Mouse (Mus musculus): ENCODE measurements around the gene Cys1. TPM values are rescaled to one million over a fixed set of nuclear protein-coding genes. Genes with fewer than 3 reads are reported as not detected.

Cys1 gene
- total and polyA plus RNA-seq, 3 experiments: not detected

DNA sequence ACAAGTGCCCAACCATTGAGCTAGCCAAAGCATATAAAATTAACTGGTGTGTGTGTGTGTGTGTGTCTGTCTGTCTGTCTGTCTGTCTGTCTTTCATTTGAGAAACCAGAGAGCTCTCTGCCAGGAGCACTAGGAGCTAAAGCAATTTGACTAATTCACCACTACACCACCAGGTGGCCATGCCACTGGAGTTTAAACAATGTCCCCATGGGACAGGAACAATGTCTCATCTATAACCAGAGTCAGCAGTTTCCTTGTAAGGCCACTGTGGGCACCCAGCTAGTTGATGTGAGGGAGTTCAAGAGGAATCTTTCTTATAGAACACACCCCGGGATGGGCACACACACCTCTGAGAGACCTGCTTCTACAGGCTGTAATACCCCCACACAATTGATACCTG, 51.4 kb downstream of the Cys1 start:
- peak; percentile 76 for DNase-seq (ENCODE audit: low spot score)

DNA sequence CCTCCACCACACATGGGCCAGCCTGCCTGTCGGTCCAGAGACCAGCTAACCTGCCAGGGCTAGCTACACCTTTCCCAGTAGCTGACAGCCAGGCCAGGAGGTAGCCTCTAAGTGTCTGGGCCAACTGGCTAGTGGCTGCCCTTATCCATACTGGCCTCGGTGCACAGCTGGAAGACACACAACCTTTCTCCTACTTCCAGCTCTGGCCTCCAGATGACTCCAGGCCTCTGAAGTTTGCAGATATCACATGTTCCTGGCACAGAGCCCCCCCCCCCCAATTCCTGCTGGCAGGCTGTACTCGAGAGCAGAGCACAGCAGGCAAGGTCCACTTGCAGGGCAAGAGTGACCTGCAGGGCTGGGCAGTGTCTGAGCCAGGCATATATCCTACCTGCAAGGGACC, 54.4 kb downstream of the Cys1 start:
- Histone ChIP-seq H3K9me3 (replicated peaks) (no peaks in the 10 kb centered on the region), H3K4me3 (ENCODE audit: low read depth, low read length) (no peak overlapping the region), H3K27me3 (ENCODE audit: insufficient read depth, low read length) (peaks cover 17% of the 10 kb centered on the region), H3K4me1 (ENCODE audit: insufficient read depth, low read depth, low read length) (peaks cover 41% of the 10 kb centered on the region), H3K36me3 (replicated peaks) (no peaks in the 10 kb centered on the region)
- ATAC-seq (ENCODE audit: extremely low read depth, insufficient number of reproducible peaks, low FRiP score, poor library complexity, severe bottlenecking) (no peak), DNase-seq (ENCODE audit: low spot score) (no peak)
- TF ChIP-seq TAL1 (conservative IDR thresholded peaks at IDR 0.05; ENCODE audit: low read depth, low read length) (no peak), CTCF (IDR thresholded peaks at IDR 0.05; ENCODE audit: low read depth, low read length) (no peak), POLR2AphosphoS5 (IDR thresholded peaks at IDR 0.05; ENCODE audit: insufficient replicate concordance, low read depth, low read length) (no peak), GATA1 (IDR thresholded peaks at IDR 0.05; ENCODE audit: borderline replicate concordance, low read length) (no peak), GATA2 (IDR thresholded peaks at IDR 0.05; ENCODE audit: borderline replicate concordance, low read depth, low read length) (no peak)

More for the DNA sequence above, 51.4 kb downstream of the Cys1 start:
- peaks cover 57% of the 10 kb centered on the region for H3K4me1 ChIP-seq (ENCODE audit: insufficient read depth, low read depth, low read length)
- peaks cover 2% of the 10 kb centered on the region; the same call in 1 of the 2 replicates for H3K27me3 ChIP-seq (ENCODE audit: insufficient read depth, low read length)
- TF ChIP-seq GATA1 (IDR thresholded peaks at IDR 0.05; ENCODE audit: borderline replicate concordance, low read length) (no peak), CTCF (IDR thresholded peaks at IDR 0.05; ENCODE audit: low read depth, low read length) (peak; percentile 27; the same call in 1 of the 2 replicates)
- no peak overlapping the region for H3K4me3 ChIP-seq (ENCODE audit: low read depth, low read length)
- no peaks in the 10 kb centered on the region for H3K36me3 ChIP-seq (replicated peaks)
- no peaks in the 10 kb centered on the region for H3K9me3 ChIP-seq (replicated peaks)
- ATAC-seq (ENCODE audit: extremely low read depth, insufficient number of reproducible peaks, low FRiP score, poor library complexity, severe bottlenecking): peak; percentile 71

DNA sequence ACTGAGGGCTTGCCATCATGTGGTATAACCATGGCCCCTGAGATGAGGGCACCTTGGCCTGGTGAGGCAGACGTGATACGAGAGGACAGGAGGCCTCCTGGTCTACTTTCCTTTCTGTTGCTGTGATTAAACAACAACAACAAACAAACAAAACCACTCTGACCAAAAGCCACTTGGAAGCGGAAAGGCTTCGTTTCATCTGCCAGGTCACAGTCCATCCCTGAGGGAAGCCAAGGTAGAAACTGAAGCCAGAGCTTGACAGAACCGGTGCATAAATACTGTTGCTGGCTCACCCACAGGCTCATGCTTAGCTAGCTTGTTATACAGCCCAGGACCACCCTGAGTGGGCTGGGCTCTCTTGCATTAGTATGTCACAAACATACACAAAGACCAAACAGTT, 55.2 kb downstream of the Cys1 start:
- Histone ChIP-seq H3K27me3 (ENCODE audit: insufficient read depth, low read length) (peaks cover 17% of the 10 kb centered on the region), H3K4me1 (ENCODE audit: insufficient read depth, low read depth, low read length) (peaks cover 35% of the 10 kb centered on the region), H3K4me3 (ENCODE audit: low read depth, low read length) (no peak overlapping the region), H3K36me3 (replicated peaks) (no peaks in the 10 kb centered on the region), H3K9me3 (replicated peaks) (no peaks in the 10 kb centered on the region)
- no peak for DNase-seq (ENCODE audit: low spot score)
- no peak for TF ChIP-seq CTCF (IDR thresholded peaks at IDR 0.05; ENCODE audit: low read depth, low read length)
- no peak for TF ChIP-seq GATA2 (IDR thresholded peaks at IDR 0.05; ENCODE audit: borderline replicate concordance, low read depth, low read length)
- TF ChIP-seq POLR2AphosphoS5 (IDR thresholded peaks at IDR 0.05; ENCODE audit: insufficient replicate concordance, low read depth, low read length): no peak
- TF ChIP-seq GATA1 (IDR thresholded peaks at IDR 0.05; ENCODE audit: borderline replicate concordance, low read length): no peak
- TF ChIP-seq TAL1 (conservative IDR thresholded peaks at IDR 0.05; ENCODE audit: low read depth, low read length): no peak
- ATAC-seq (ENCODE audit: extremely low read depth, insufficient number of reproducible peaks, low FRiP score, poor library complexity, severe bottlenecking): no peak

- Histone ChIP-seq H3K27me3 (ENCODE audit: insufficient read depth, low read length) (peaks cover 17% of the 10 kb centered on the region), H3K4me3 (ENCODE audit: low read depth, low read length) (no peak overlapping the region), H3K4me1 (ENCODE audit: insufficient read depth, low read depth, low read length) (peaks cover 15% of the 10 kb centered on the region), H3K36me3 (replicated peaks) (no peaks in the 10 kb centered on the region), H3K9me3 (replicated peaks) (no peaks in the 10 kb centered on the region)
- DNase-seq (ENCODE audit: low spot score) (no peak), ATAC-seq (ENCODE audit: extremely low read depth, insufficient number of reproducible peaks, low FRiP score, poor library complexity, severe bottlenecking) (no peak; the same call in 1 of the 2 replicates)
- no peak for TF ChIP-seq TAL1 (conservative IDR thresholded peaks at IDR 0.05; ENCODE audit: low read depth, low read length)
- TF ChIP-seq CTCF (IDR thresholded peaks at IDR 0.05; ENCODE audit: low read depth, low read length): no peak
- TF ChIP-seq GATA2 (IDR thresholded peaks at IDR 0.05; ENCODE audit: borderline replicate concordance, low read depth, low read length): no peak
- no peak for TF ChIP-seq GATA1 (IDR thresholded peaks at IDR 0.05; ENCODE audit: borderline replicate concordance, low read length)
- TF ChIP-seq POLR2AphosphoS5 (IDR thresholded peaks at IDR 0.05; ENCODE audit: insufficient replicate concordance, low read depth, low read length): no peak
Observed at GRCm38 (mm10) chr12:24623486-24624251, 57.9 kb downstream of the Cys1 start.

GRCm38 (mm10) chr12:24619436-24619835, 62.2 kb downstream of the Cys1 start:
- DNase-seq (ENCODE audit: low spot score): no peak
- peaks cover 9% of the 10 kb centered on the region for H3K4me1 ChIP-seq (ENCODE audit: insufficient read depth, low read depth, low read length)
- TF ChIP-seq GATA1 (IDR thresholded peaks at IDR 0.05; ENCODE audit: borderline replicate concordance, low read length) (no peak), POLR2AphosphoS5 (IDR thresholded peaks at IDR 0.05; ENCODE audit: insufficient replicate concordance, low read depth, low read length) (no peak), TAL1 (conservative IDR thresholded peaks at IDR 0.05; ENCODE audit: low read depth, low read length) (no peak), GATA2 (IDR thresholded peaks at IDR 0.05; ENCODE audit: borderline replicate concordance, low read depth, low read length) (no peak)
- H3K27me3 ChIP-seq (ENCODE audit: insufficient read depth, low read length): peaks cover 14% of the 10 kb centered on the region
- H3K4me3 ChIP-seq (ENCODE audit: low read depth, low read length): no peak overlapping the region
- H3K9me3 ChIP-seq (replicated peaks): no peaks in the 10 kb centered on the region
- no peak for ATAC-seq (ENCODE audit: extremely low read depth, insufficient number of reproducible peaks, low FRiP score, poor library complexity, severe bottlenecking)
- peaks cover 24% of the 10 kb centered on the region for H3K36me3 ChIP-seq (replicated peaks)

Other genes with a start within 250 kb of the Cys1 start
- gene Taf1b, start 183.5 kb downstream of the Cys1 start, total RNA-seq (2014; fragmentation: Nextera tagmentation): 28.6 and 38.8 TPM in 2 replicates
- 42.0 and 43.1 TPM in 2 replicates for gene Taf1b, start 183.5 kb downstream of the Cys1 start, total RNA-seq (2017)
- 2.5 and 2.7 TPM in 2 replicates for gene Taf1b, start 183.5 kb downstream of the Cys1 start, polyA plus RNA-seq (2012)
- gene Grhl1, start 109.5 kb downstream of the Cys1 start, total RNA-seq (2014; fragmentation: Nextera tagmentation): 2.0 and 4.4 TPM in 2 replicates
- gene Grhl1, start 109.5 kb downstream of the Cys1 start, total RNA-seq (2017): 2.1 and 3.0 TPM in 2 replicates
- gene Grhl1, start 109.5 kb downstream of the Cys1 start, polyA plus RNA-seq (2012): 0.57 and 0.59 TPM in 2 replicates
- gene Klf11, start 30.5 kb downstream of the Cys1 start, total RNA-seq (2014; fragmentation: Nextera tagmentation): 16.0 and 18.9 TPM in 2 replicates
- gene Klf11, start 30.5 kb downstream of the Cys1 start, total RNA-seq (2017): 7.0 and 7.5 TPM in 2 replicates
- gene Klf11, start 30.5 kb downstream of the Cys1 start, polyA plus RNA-seq (2012): 17.4 and 19.2 TPM in 2 replicates
- 330 and 343 TPM in 2 replicates for gene Rrm2, start 26.4 kb upstream of the Cys1 start, total RNA-seq (2014; fragmentation: Nextera tagmentation)
- gene Rrm2, start 26.4 kb upstream of the Cys1 start, total RNA-seq (2017): 304 and 352 TPM in 2 replicates
- gene Rrm2, start 26.4 kb upstream of the Cys1 start, polyA plus RNA-seq (2012): 504 and 622 TPM in 2 replicates
- gene Mboat2, start 149.1 kb upstream of the Cys1 start, total RNA-seq (2014; fragmentation: Nextera tagmentation): 1.6 and 2.2 TPM in 2 replicates
- gene Mboat2, start 149.1 kb upstream of the Cys1 start, total RNA-seq (2017): 0.76 and 0.98 TPM in 2 replicates
- gene Mboat2, start 149.1 kb upstream of the Cys1 start, polyA plus RNA-seq (2012): 0.20 and 0.21 TPM in 2 replicates

All from G1E (cell line).